Mouse (Mus musculus) CH12F3 (cell line): ENCODE data around the gene Fbn1.

Experiments used
- in situ Hi-C: fragments of 300-500 bp; cut with MboI; formaldehyde crosslinking; loops from 2 replicates; pipeline ENCODE4 v1.14.3; 2020; ENCODE audit warnings: low sequenced_read_pairs

Gene Fbn1

DNA sequence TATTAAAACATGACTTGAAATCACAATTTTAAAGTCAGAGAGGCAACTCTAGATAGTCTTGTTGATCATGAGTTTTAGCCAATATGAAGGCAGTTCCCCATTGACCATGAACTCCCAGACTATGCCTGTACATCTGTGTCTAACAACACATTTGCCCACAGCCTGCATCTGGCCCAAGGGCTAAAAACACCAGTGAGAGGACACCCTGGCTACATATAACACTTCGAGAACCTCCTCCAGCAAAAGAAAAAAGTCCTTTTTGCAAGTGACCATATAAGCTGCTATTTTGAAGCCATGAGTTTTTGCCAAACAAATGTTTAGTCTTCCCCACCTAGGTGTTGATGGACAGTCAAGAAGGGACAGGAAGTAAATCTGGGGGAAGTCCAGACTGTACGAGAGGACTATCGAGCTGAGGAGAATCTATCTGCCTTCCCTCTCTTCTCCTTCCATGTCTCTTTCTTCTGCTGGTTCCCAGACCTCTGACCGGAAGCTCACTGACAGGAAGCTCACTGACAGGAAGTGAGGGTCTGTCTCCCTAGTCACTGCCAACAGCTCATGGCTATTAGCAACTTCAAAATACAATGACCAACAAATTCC is 103.2 kb downstream of the Fbn1 start:
- in situ Hi-C loops, result no loop called here

DNA sequence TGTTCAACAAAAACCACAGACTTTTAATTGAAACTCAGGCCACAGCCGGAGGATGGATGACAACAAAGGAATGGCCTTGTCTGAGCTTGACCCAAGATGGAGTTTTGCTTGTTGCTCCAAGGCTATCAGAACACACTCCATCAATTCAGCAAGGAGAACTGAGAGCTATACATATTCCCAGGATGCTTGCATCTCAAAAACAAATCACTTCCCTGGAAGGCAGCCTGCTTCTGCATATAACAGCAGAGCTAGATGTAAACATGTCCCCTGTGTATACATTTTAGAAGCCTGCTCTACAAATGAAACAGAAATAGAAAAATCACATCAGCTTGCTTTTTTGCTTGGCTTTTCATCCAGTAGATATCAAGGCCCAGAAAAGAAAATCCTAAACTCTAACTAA is 105.5 kb downstream of the Fbn1 start:
- in situ Hi-C loops, result no loop called here

DNA sequence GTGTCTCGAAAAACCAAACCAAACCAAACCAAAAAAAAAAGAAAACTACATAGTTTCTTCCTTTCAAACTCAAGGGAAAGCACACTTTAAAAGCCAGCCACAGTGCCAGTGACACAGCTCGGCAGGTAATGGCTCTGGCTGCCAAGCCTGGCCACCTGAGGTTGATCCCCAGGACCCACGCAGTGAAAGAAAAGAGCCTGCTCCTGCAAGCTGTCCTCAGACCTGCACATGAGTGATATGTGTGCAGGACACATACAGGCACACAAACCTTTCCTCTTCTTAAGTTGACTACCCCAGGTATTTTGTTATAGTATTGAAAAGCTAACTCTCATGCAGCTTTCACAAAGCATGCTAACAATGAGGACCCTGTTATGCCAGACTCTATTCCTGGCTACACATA is 107.7 kb downstream of the Fbn1 start:
- in situ Hi-C loops, result no loop called here

DNA sequence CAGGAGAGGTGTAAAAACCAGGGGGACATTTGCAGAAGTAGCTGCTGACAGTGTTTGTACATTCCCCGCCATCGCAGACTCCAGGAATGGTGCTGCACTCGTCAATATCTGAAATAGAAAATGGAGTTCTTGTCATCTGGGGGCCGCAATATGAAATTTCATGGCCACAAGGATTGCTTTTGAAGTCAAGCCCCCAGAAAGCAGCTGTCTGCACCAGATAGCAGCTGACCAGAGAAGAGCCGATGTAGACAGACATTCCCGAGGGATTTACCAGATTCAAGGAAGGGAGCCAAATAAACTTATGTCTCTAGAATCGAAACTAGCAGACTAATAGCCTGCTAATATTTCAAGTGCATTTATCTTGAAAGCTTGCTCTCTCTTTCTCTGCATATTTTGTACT is 110.0 kb downstream of the Fbn1 start:
- in situ Hi-C loops, result no loop called here

DNA sequence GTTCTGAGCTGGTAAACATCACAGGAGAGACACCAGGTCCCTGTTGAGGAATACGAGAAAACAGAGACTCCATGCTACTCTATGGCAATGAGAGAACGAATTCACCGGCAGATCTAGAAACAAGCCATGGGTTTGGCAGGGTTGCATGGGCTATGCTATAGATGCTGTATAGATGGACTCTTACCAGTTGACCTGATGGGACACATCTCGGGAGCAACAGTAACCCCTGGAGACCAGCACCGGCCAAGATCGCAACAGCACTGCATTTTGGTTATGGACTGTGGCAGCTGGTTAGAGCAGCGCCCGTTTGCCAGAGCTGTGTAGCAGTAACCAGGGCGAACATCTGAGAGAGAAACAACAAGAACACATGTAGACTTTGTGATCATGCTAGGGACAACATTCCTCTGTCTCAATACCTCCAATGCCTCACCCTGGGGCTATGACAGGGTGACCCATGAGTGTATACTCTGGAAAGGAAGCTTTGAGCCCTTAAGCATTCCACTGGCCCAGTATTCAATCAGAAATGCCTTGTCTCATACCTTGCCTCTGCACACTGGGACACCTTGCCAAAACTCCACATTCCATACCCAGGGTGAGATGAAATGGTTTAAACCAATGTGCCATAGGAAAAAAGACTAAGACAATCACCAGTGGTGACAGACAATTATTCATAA is 113.2 kb downstream of the Fbn1 start:
- in situ Hi-C loops, result no loop called here

DNA sequence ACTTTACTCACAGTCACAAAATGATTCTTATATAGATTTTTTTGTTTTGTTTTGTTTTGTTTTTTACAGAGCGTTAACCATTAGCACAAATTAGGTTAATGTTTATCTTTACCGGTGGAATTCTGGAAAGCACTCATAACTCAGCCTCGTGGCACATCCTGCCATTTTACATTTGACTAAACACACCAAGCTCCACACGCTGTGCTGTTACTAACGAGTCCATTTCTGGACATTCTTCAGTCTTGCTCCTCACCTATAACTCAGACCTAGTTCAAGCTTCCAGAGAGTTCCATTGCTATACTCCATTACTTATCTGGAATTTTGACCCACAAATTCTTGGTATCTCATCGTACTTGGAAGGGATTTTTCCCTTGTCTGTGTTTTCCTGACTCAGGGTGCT is 116.2 kb downstream of the Fbn1 start:
- in situ Hi-C loops, result no loop called here

DNA sequence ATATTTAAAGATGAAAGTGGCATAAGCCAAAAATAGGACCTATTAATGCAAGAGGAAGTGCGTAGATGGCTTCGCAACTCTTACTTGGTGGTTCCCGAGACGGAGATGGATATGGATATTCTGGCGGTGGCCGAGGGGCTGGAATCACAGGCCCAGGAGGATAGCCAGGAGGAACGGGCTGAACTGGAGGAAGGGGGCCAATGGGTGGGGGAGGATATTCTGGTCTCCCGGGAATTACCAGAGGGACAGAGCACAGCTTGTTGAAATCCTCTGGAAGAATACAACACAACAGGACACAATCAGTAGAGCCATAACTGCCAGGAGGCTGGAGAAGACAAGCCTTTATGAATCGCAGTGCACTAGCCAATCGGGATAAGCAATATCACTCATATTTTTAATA is 118.0 kb downstream of the Fbn1 start:
- in situ Hi-C loops, result no loop called here

DNA sequence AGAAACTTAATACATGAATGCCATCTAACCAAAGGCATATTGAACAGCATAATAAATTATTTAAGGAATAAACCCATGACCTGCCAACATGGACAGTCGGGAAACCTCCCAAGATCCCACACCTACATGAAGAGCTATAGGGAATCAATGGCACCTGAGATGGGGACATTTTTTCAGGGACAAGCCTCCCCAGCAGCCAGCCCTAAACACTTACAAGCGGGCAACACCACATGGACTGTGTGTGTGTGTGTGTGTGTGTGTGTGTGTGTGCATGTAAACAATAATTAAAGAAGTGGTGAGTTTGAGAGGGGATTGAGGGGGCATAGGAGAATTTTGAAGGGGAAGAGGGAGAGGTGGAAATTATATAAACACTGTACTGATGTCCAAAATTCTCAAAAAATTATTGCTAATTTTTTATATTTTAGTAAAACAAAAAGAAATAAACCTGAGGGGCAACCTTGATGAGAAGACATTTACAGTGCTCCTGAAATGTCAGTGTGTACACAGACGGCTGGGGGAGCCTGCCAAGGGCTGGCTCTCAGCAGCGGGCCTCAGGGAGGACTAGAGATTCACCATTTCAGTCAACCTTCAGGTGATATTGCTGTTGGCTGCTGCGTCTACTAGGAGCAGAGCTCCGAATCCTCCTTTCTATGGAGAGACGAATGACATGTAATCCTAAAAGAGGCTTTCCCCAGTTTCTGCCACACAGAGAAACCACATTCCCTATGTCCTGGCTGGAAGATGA is 121.4 kb downstream of the Fbn1 start:
- in situ Hi-C loops, result no loop called here

DNA sequence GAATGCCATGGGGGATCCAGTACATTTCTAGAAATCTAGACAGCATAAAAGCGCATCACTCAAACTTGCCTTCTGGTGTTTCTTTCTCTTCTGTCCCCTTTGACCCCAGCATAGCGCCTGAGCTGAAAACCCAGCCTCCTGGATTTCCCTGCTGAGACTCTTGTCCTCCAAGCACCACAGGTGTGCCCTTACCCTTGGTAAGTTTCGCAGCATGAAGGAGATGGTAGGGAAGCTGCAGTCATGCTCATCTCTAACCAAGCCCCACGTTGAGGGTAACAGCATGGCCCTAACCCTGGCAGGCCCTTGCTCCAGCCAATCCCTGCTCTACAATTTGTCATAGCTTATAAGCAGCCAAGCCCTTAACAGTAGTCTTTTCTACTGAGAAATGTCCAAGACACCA is 122.9 kb downstream of the Fbn1 start:
- in situ Hi-C loops, result no loop called here

DNA sequence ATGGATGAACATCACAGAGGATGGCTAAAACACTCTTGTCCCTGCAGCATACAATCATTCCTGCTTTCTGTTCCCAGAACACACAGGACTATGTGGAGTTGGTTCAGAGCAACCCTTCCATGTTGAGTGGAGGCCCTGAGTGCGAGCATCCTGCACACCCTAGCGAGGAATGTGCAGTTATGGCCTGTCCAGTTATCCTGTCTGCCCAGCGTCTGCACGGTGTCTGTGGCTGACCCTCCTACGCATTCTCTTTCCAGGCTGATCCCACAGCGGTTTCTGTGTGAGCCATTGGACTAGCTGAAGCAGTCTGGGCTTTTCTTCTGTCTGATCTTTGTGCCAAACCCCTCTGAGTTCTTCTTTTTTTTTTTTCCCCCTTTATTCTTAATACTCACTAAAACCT is 123.4 kb downstream of the Fbn1 start:
- in situ Hi-C loops, result no loop called here

DNA sequence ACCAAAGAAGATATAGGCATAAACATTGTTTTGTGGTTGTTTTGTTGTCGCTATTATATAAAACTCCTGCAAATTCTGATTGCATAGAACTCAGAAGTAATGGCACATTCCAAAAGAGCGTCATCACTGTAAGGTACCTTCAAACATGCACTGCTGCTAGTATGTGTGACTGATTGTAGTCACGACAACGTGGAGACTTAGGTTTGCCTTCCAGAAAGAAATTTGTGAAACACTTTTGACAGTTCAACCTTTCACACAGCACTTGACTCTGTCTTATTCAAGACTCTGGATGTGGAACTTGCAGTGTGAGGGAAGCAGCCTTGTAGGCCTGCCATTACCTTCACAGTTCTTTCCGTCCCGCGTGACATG is 124.5 kb downstream of the Fbn1 start:
- in situ Hi-C loops, result no loop called here

DNA sequence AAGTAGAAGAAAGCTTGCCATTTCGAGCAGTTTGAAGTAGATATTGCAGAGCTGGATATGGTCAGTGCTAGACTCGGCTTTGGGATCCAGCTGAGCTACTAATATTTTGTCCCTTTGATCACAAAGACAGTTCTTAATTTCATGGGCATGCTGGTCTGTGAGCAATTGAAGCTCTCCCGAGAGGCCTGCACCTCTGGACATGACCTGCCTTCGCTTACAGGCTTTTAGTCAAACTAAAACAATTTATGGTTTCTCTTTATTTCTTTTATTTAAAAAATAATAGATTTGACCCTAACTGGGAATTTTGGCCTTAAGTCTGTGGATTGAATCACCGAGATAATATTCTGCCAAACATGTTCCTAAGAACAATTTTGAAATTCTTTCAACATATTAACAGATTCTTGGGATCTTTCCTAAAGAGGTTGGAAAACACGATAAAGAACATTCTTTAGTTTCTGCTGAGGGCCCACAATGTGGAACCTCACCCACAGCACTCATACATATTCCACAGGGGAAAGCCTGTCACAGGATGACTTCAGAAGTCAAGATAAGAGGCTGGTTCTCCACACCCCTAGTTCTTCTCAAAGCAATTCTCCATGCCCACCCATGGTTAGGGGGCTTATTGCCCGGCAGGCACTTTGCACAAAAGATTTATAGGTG is 125.0 kb downstream of the Fbn1 start:
- in situ Hi-C loops, result no loop called here

DNA sequence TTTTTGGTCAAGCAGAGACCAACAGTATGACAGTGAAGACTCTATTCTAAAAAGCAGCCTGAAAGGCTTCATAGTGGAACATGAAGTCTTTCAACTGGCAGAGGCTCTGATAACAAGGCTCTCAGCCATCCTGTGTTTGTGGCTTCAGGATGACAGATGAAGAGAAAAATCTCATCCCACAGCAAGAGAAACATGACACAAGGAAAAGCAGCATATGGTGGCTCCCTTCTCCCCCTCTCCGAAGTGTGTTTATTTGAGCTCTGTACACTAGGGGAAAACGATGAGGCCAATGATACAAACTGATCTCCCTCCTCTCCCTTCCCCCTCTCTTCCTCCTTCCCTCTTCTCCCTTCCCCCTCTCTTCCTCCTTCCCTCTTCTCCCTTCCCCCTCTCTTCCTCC is 127.7 kb downstream of the Fbn1 start:
- in situ Hi-C loops, result no loop called here

DNA sequence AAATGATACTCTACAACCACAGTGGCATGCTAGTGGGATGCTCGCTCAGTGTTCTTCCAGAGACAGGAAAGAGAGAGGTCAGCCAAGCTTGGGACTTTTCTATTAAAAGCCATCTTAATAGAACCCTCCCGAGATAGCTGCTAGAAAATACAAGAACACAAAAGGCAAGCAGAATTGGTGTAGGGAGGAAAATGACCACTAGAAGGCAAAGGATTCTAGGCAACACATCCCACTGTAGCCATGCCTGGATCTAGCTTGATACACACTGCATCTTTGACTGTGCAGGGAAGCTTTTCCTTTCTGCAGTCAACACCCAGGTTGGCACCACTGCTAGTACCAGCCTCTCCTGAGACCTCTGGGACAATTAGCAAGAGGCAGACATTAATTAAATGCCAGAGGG is 128.6 kb downstream of the Fbn1 start:
- in situ Hi-C loops, result no loop called here

DNA sequence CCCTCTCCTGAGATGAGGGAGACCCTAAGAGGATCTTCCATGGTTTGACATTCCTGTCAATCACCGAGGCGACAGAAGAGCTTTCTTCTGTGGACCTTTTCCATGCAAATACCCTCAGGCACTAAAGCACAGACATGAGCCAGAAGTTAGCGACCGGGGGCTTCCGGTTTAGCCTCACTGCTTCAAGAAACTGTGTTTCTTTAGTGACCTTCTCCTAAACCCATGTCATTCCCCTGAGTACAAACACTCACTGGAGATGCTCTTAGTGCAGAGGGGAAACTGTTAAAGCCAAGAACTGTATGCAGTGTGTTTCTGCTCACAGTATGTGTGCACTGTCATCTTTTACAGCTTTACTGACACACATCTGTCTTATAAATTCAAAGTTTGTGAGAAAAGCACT is 131.9 kb downstream of the Fbn1 start:
- in situ Hi-C loops, result no loop called here

DNA sequence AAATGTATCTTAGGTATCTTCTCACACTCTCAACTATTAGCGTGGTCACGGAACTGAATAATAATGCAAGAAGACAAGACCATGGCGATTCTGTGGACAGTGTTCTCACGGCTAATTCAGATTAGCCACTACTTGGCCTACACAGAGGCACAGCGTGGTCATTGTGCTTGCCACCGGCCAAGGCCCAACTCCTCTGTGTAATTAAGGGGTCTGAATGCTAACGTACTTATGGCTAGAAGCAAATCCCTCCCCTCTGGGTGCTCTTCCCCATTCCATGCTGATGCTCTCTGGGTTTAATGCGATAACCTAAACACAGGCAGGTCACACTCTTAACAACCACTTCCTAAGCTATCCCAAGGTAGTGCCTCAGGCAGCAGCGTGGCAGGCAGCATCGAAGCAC is 132.5 kb downstream of the Fbn1 start:
- in situ Hi-C loops, result no loop called here

DNA sequence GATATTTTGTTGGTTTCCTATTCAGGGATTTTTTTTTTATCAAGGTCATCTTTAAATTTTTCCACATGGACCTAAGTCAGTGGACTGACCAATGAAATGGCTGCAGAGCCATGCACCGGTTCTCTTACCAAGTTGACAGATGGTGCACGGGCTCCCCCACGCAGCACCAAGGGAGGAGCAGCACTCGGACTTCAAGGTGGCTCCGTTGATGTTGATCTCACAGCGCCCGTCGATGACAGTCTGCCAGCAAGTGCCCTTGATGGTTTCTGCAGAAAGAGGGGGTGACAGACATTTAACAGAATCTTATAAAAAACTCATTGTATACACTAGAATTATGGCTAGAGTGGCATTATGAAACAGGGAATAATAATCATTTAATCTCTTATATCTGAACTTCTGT is 138.1 kb downstream of the Fbn1 start:
- in situ Hi-C loops, result no loop called here

DNA sequence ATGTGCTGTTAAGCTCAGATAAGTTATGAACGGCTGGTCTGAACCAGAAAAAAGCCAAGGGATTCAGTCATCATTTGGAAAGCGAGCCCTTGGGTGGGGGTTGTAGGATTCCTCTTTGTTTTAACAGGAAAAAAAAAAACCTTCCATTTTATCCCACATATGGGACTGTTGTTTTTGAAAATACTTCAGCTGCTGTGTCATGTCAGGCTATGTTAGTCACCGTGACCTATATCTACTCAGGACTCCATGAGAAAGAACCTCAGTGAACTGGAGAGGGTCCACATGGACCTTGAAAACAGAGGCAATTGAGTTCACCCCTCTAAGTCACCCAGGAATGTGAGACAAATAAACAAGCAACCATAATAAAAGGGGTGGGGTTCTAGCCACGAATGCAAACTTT is 139.2 kb downstream of the Fbn1 start:
- in situ Hi-C loops, result no loop called here

DNA sequence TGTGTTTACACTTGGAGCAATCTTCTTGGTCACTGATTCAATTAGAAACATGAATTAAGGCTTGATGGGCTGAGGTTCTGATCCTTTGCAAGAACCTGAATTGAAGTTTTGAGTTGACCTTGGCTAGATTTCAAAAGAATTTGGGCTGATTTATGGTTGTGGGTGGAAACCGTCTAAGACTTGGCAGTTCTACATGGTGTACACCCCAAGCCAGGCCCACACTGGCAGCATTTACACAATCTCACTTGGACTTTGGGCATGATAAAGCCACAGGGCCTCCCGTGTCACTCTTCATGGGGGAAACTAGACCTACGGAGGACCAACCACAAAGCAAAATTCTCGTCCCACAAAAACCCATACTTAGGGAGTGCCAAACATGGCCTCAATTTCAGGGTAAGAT is 146.1 kb downstream of the Fbn1 start:
- in situ Hi-C loops, result no loop called here

DNA sequence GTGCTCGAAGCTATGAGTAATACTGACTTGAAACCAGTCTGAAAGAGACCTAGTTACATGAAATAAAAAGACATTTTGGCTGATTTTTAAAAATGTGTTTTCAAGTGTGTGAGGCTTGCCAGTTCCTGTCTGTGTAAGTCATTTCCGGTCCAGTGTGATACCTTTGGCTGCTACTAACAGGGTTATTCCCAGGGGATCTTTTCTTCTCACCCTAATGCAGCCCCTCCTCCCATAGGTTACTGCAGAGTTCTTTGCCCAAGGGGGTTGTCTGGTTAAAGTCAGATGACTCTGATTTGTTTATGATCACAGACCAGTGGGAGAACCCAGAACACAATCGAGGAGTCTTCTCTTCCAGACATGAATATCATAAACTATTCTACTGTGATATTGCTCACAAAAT is 151.3 kb downstream of the Fbn1 start:
- in situ Hi-C loops, result no loop called here

DNA sequence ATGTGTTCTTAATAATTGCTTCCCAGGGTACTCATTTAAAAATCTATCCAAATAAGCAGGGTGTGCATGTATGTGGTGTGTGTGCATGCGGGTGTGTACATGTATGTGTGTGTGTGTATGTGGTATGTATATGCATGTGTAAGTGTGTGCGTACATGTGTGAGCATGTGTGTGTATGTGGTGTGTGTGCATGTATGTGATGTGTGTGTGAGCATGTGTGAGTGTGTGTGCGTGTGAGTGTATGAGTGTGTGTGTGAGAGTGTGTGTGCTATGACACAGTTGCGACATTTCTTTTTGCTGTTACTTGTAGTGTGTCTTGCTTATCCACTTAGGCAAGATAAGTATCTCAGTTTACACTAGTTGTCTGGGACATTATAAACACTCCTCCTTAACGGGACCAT is 151.7 kb downstream of the Fbn1 start:
- in situ Hi-C loops, result no loop called here
